Mouse (Mus musculus) CH12.LX (cell line): ENCODE data around the gene Bhlhe40.

Experiments
- BHLHE40 ChIP-seq: IDR thresholded peaks from 2 replicates; pipeline ENCODE4 v1.6.1; 2011; ENCODE audit warnings: mild to moderate bottlenecking, low read depth, low read length, improper control_type of control experiment
- CTCF ChIP-seq, 2 experiments: IDR thresholded peaks in 1 of 2; conservative IDR thresholded peaks in 1 of 2; 2 replicates each; pipeline ENCODE4 v1.5.1; 2011 to 2012; ENCODE audit warnings: low read depth in 2 of 2, low read length in 2 of 2, improper control_type of control experiment in 1 of 2, inconsistent platforms in 1 of 2, mild to moderate bottlenecking in 1 of 2, moderate library complexity in 1 of 2
- JUND ChIP-seq: conservative IDR thresholded peaks from 2 replicates; pipeline ENCODE4 v1.6.1; 2011; ENCODE audit warnings: low read depth, low read length, improper control_type of control experiment
- KAT2A ChIP-seq: IDR thresholded peaks from 2 replicates; pipeline ENCODE4 v1.6.1; 2012; ENCODE audit warnings: low read length, improper control_type of control experiment, inconsistent platforms; ENCODE audit not compliant: insufficient replicate concordance
- MAFK ChIP-seq: IDR thresholded peaks from 2 replicates; pipeline ENCODE4 v1.6.1; 2011; ENCODE audit warnings: low read length, improper control_type of control experiment; ENCODE audit not compliant: insufficient replicate concordance
- MAX ChIP-seq: IDR thresholded peaks from 2 replicates; pipeline ENCODE4 v1.6.1; 2011; ENCODE audit warnings: low read length, improper control_type of control experiment
- POLR2A ChIP-seq: IDR thresholded peaks from 2 replicates; pipeline ENCODE4 v1.6.1; 2011; ENCODE audit warnings: low read depth, mild to moderate bottlenecking, improper control_type of control experiment, low read length
- POLR2AphosphoS2 ChIP-seq: IDR thresholded peaks from 2 replicates; pipeline ENCODE4 v1.6.1; 2011; ENCODE audit warnings: low read depth, low read length, improper control_type of control experiment
- RCOR1 ChIP-seq: conservative IDR thresholded peaks from 2 replicates; pipeline ENCODE4 v1.6.1; 2012; ENCODE audit warnings: low read depth, mild to moderate bottlenecking, inconsistent platforms, low read length, improper control_type of control experiment
- SMC3 ChIP-seq: IDR thresholded peaks from 2 replicates; pipeline ENCODE4 v1.6.1; 2011; ENCODE audit warnings: low read depth, low read length, improper control_type of control experiment
- ZKSCAN1 ChIP-seq: IDR thresholded peaks from 2 replicates; pipeline ENCODE4 v1.6.1; 2012; ENCODE audit warnings: low read depth, inconsistent platforms, low read length, improper control_type of control experiment, borderline replicate concordance

- TF ChIP-seq MAFK (0 out of 2 replicates have a peak, but pooled peaks have one; percentile 16), POLR2A (0 out of 2 replicates have a peak, but pooled peaks have one; percentile 21), BHLHE40 (peak; percentile 77), ZKSCAN1 (no peak), CTCF (conservative IDR thresholded peaks at IDR 0.05 in 1 of 2, IDR thresholded peaks at IDR 0.05 in 1 of 2; ENCODE audit: low read depth in 2 of 2, low read length in 2 of 2) (no peak), POLR2AphosphoS2 (no peak), JUND (peak; percentile 48; the same call in 1 of the 2 replicates), MAX (peak; percentile 52; the same call in 1 of the 2 replicates), RCOR1 (peak; percentile 69; the same call in 1 of the 2 replicates), KAT2A (0 out of 2 replicates have a peak, but pooled peaks have one; percentile 25), SMC3 (no peak)
Measured at GRCm38 (mm10) chr6:108712148-108712547, 51.7 kb downstream of the Bhlhe40 start.
